Mouse (Mus musculus) c-Kit-positive CD71-positive TER-119-positive erythroid progenitor cells, embryonic 14.5 days (primary cell): Measurements from ENCODE around the gene Plxnb2.
A peak's percentile ranks its signal among the peaks of the same experiment; 100 is the strongest.

Source experiments
- DNase-seq: peaks from one replicate; pipeline ENCODE4 v3.0.0-alpha.2; 2013; ENCODE audit warnings: low spot score

Gene Plxnb2

GRCm38 (mm10) chr15:89179630-89179964, 991 bp downstream of the Plxnb2 start:
- no peak for DNase-seq

GRCm38 (mm10) chr15:89178954-89179629, 1.5 kb downstream of the Plxnb2 start:
- DNase-seq: no peak

GRCm38 (mm10) chr15:89178260-89178860, 2.2 kb downstream of the Plxnb2 start:
- no peak for DNase-seq

- no peak for DNase-seq
These were observed 2.9 kb downstream of the Plxnb2 start for GRCm38 (mm10) chr15:89177576-89178259.

GRCm38 (mm10) chr15:89177121-89177520, 3.5 kb downstream of the Plxnb2 start:
- DNase-seq: no peak

GRCm38 (mm10) chr15:89175411-89176155, 5.0 kb downstream of the Plxnb2 start:
- no peak for DNase-seq

GRCm38 (mm10) chr15:89174889-89175339, 5.7 kb downstream of the Plxnb2 start:
- no peak for DNase-seq

GRCm38 (mm10) chr15:89173906-89174214, 6.7 kb downstream of the Plxnb2 start:
- no peak for DNase-seq

- DNase-seq: no peak
These were observed 7.3 kb downstream of the Plxnb2 start for GRCm38 (mm10) chr15:89173024-89173905.

GRCm38 (mm10) chr15:89172276-89172935, 8.2 kb downstream of the Plxnb2 start:
- no peak for DNase-seq

GRCm38 (mm10) chr15:89171526-89172051, 9.0 kb downstream of the Plxnb2 start:
- DNase-seq: no peak

GRCm38 (mm10) chr15:89170102-89170501, 10.5 kb downstream of the Plxnb2 start:
- no peak for DNase-seq

- no peak for DNase-seq
These were observed 11.2 kb downstream of the Plxnb2 start for GRCm38 (mm10) chr15:89169431-89169830.

GRCm38 (mm10) chr15:89168922-89169321, 11.7 kb downstream of the Plxnb2 start:
- DNase-seq: no peak

GRCm38 (mm10) chr15:89165478-89165877, 15.1 kb downstream of the Plxnb2 start:
- DNase-seq: no peak

GRCm38 (mm10) chr15:89161397-89161796, 19.2 kb downstream of the Plxnb2 start:
- no peak for DNase-seq

- no peak for DNase-seq
These were observed 22.1 kb downstream of the Plxnb2 start for GRCm38 (mm10) chr15:89158516-89158915.

- peak; percentile 65 for DNase-seq
These were observed 22.6 kb downstream of the Plxnb2 start for GRCm38 (mm10) chr15:89157954-89158353.

GRCm38 (mm10) chr15:89152312-89152711, 28.3 kb downstream of the Plxnb2 start:
- no peak for DNase-seq

- DNase-seq: no peak
These were observed 30.6 kb downstream of the Plxnb2 start for GRCm38 (mm10) chr15:89150041-89150390.
